In genomic region chr13:37561437-37561836, GRCm38 (mm10) we compare ENCODE assay signal across 13 mouse cellular contexts.
DNase-seq lines count a peak whose midpoint lies in the region; ATAC-seq lines count a peak whose summit lies in the region.
"Had no signal": no experiment of that assay in that cellular context is flagged by ENCODE, and none has a peak within 500 bp of the region (broad histone marks: within the 10 kb centered on the region; RNA-seq: fewer than 3 reads in every experiment).

No protein-coding gene starts in this region.

- H3K4me1 ChIP-seq in forebrain, embryonic 15.5 days: no peaks in the 10 kb centered on the region
- no peaks in the 10 kb centered on the region for H3K4me1 ChIP-seq in forebrain, embryonic 14.5 days (ENCODE audit: control insufficient read depth, insufficient read depth, low read length)
- peaks cover 6% of the 10 kb centered on the region; the same call in 1 of the 2 replicates for H3K4me1 ChIP-seq in hindbrain, embryonic 16.5 days (ENCODE audit: control insufficient read depth, insufficient read depth, low read depth, low read length)
- no peaks in the 10 kb centered on the region for H3K4me1 ChIP-seq in hindbrain, embryonic 11.5 days (replicated peaks; ENCODE audit: control insufficient read depth, insufficient read depth, low read length)
- peaks cover 40% of the 10 kb centered on the region for H3K4me1 ChIP-seq in embryonic facial prominence, embryonic 10.5 days
- peaks cover 46% of the 10 kb centered on the region for H3K4me1 ChIP-seq in limb, embryonic 10.5 days

- H3K4me2 ChIP-seq in forebrain, embryonic 15.5 days (replicated peaks): no peak overlapping the region
- H3K4me2 ChIP-seq in forebrain, embryonic 14.5 days (ENCODE audit: low read length): no peak overlapping the region
- no peak overlapping the region for H3K4me2 ChIP-seq in hindbrain, embryonic 16.5 days (ENCODE audit: low read length)
- H3K4me2 ChIP-seq in hindbrain, embryonic 11.5 days (replicated peaks; ENCODE audit: low read depth, low read length): no peak overlapping the region

- no peaks in the 10 kb centered on the region for H3K36me3 ChIP-seq in forebrain, embryonic 15.5 days
- H3K36me3 ChIP-seq in forebrain, embryonic 14.5 days (ENCODE audit: control insufficient read depth, insufficient read depth, low read length): no peaks in the 10 kb centered on the region
- H3K36me3 ChIP-seq in hindbrain, embryonic 16.5 days (ENCODE audit: control insufficient read depth, insufficient read depth, low read length): no peaks in the 10 kb centered on the region
- no peaks in the 10 kb centered on the region for H3K36me3 ChIP-seq in hindbrain, embryonic 11.5 days (ENCODE audit: control insufficient read depth, insufficient read depth, low read length)
- H3K36me3 ChIP-seq in embryonic facial prominence, embryonic 10.5 days (replicated peaks): no peaks in the 10 kb centered on the region
- H3K36me3 ChIP-seq in limb, embryonic 10.5 days: no peaks in the 10 kb centered on the region

- ATAC-seq in forebrain, embryonic 15.5 days (replicated peaks): 0 out of 2 replicates have a peak, but pooled peaks have one; percentile 33
- ATAC-seq in forebrain, embryonic 14.5 days: no peak
- 0 out of 2 replicates have a peak, but pooled peaks have one; percentile 31 for ATAC-seq in hindbrain, embryonic 16.5 days
- no peak for ATAC-seq in hindbrain, embryonic 11.5 days (ENCODE audit: low FRiP score)
- ATAC-seq: midbrain, embryonic 16.5 days had no signal

- no peak for DNase-seq in forebrain, embryonic 14.5 days (ENCODE audit: low spot score)
- DNase-seq in hindbrain, embryonic 11.5 days (ENCODE audit: low spot score): no peak
- no peak for DNase-seq in embryonic facial prominence, embryonic 10.5 days (ENCODE audit: low spot score)
- DNase-seq in limb, embryonic 10.5 days (ENCODE audit: low spot score): no peak
- DNase-seq in frontal cortex, postnatal 25 days (ENCODE audit: low spot score in 2 of 2): no peak
- no peak for DNase-seq in cerebellum, adult 9-10 months
- DNase-seq: cerebellum, postnatal 10 days; kidney, adult 18-20 months; lung, adult 2 months; right cerebral cortex, postnatal 4 days had no signal

- WGBS in forebrain, embryonic 15.5 days: 58% methylated on average over 2 of the region's 2 CpGs
- 69% methylated on average over 2 of the region's 2 CpGs for WGBS in forebrain, embryonic 14.5 days
- WGBS in hindbrain, embryonic 16.5 days: 65% methylated on average over 2 of the region's 2 CpGs
- 43% methylated on average over 2 of the region's 2 CpGs for WGBS in hindbrain, embryonic 11.5 days
- WGBS in embryonic facial prominence, embryonic 10.5 days: 40% methylated on average over 2 of the region's 2 CpGs
- 49% methylated on average over 2 of the region's 2 CpGs for WGBS in limb, embryonic 10.5 days

- H3K9ac ChIP-seq in forebrain, embryonic 15.5 days (replicated peaks): no peak overlapping the region
- no peak overlapping the region for H3K9ac ChIP-seq in forebrain, embryonic 14.5 days (ENCODE audit: low read length)
- H3K9ac ChIP-seq in hindbrain, embryonic 16.5 days (ENCODE audit: low read depth, low read length): no peak overlapping the region
- no peak overlapping the region for H3K9ac ChIP-seq in hindbrain, embryonic 11.5 days (ENCODE audit: low read depth, low read length)

- no peaks in the 10 kb centered on the region for H3K9me3 ChIP-seq in forebrain, embryonic 15.5 days
- H3K9me3 ChIP-seq in forebrain, embryonic 14.5 days (replicated peaks; ENCODE audit: control insufficient read depth, low read length): no peaks in the 10 kb centered on the region
- no peaks in the 10 kb centered on the region for H3K9me3 ChIP-seq in hindbrain, embryonic 16.5 days (ENCODE audit: control insufficient read depth, low read length)
- no peaks in the 10 kb centered on the region for H3K9me3 ChIP-seq in hindbrain, embryonic 11.5 days (ENCODE audit: control insufficient read depth, low read length)
- H3K9me3 ChIP-seq in embryonic facial prominence, embryonic 10.5 days: no peaks in the 10 kb centered on the region
- H3K9me3 ChIP-seq in limb, embryonic 10.5 days (replicated peaks): no peaks in the 10 kb centered on the region

- no peak overlapping the region for H3K4me3 ChIP-seq in forebrain, embryonic 15.5 days
- H3K4me3 ChIP-seq in forebrain, embryonic 14.5 days (ENCODE audit: low read depth, low read length): no peak overlapping the region
- no peak overlapping the region for H3K4me3 ChIP-seq in hindbrain, embryonic 16.5 days (ENCODE audit: low read length)
- no peak overlapping the region for H3K4me3 ChIP-seq in hindbrain, embryonic 11.5 days (ENCODE audit: low read depth, low read length)
- H3K4me3 ChIP-seq in embryonic facial prominence, embryonic 10.5 days: no peak overlapping the region
- no peak overlapping the region for H3K4me3 ChIP-seq in limb, embryonic 10.5 days

- no peaks in the 10 kb centered on the region for H3K27me3 ChIP-seq in forebrain, embryonic 15.5 days
- no peaks in the 10 kb centered on the region for H3K27me3 ChIP-seq in forebrain, embryonic 14.5 days (replicated peaks; ENCODE audit: control insufficient read depth, insufficient read depth, low read length)
- no peaks in the 10 kb centered on the region for H3K27me3 ChIP-seq in hindbrain, embryonic 16.5 days (replicated peaks; ENCODE audit: control insufficient read depth, insufficient read depth, low read length)
- no peaks in the 10 kb centered on the region for H3K27me3 ChIP-seq in hindbrain, embryonic 11.5 days (ENCODE audit: control insufficient read depth, insufficient read depth, low read length)
- no peaks in the 10 kb centered on the region for H3K27me3 ChIP-seq in embryonic facial prominence, embryonic 10.5 days (replicated peaks; ENCODE audit: low read depth, poor library complexity, severe bottlenecking)
- no peaks in the 10 kb centered on the region for H3K27me3 ChIP-seq in limb, embryonic 10.5 days (ENCODE audit: low read depth, poor library complexity, severe bottlenecking)

- no peak overlapping the region for H3K27ac ChIP-seq in forebrain, embryonic 15.5 days (replicated peaks)
- H3K27ac ChIP-seq in forebrain, embryonic 14.5 days (ENCODE audit: low read depth, low read length): no peak overlapping the region
- no peak overlapping the region for H3K27ac ChIP-seq in hindbrain, embryonic 16.5 days (ENCODE audit: low read depth, low read length)
- no peak overlapping the region for H3K27ac ChIP-seq in hindbrain, embryonic 11.5 days (ENCODE audit: low read depth, low read length)
- peak overlapping the region; percentile 54; the same call in 1 of the 2 replicates for H3K27ac ChIP-seq in embryonic facial prominence, embryonic 10.5 days (replicated peaks)
- peak overlapping the region; percentile 59 for H3K27ac ChIP-seq in limb, embryonic 10.5 days

Comparison
In these comparisons a context has a peak if more than half of its experiments do, and no peak if none do; other contexts are left out.
1. ATAC-seq: peak in forebrain, embryonic 15.5 days (single experiment) and hindbrain, embryonic 16.5 days (single experiment); none in forebrain, embryonic 14.5 days (single experiment) and hindbrain, embryonic 11.5 days (single experiment).
2. H3K27ac ChIP-seq: peak in embryonic facial prominence, embryonic 10.5 days (single experiment) and limb, embryonic 10.5 days (single experiment); none in forebrain, embryonic 15.5 days (single experiment), forebrain, embryonic 14.5 days (single experiment), hindbrain, embryonic 16.5 days (single experiment) and hindbrain, embryonic 11.5 days (single experiment).